Mouse (Mus musculus): ENCODE results near the gene Gm9044. TPM values are rescaled to one million over a fixed set of nuclear protein-coding genes. Genes with fewer than 3 reads are reported as not detected.
A peak's percentile ranks its signal among the peaks of the same experiment; 100 is the strongest.
"Not testable (repeated sequence)": the region's sequence is repeated elsewhere in the genome, so short reads cannot be mapped to it uniquely, and the experiment has no call there.

Gene Gm9044
- polyA plus RNA-seq (2016; fragmentation: Nextera tagmentation; extraction: Ambion mirVana), result not detected in 2 replicates

DNA sequence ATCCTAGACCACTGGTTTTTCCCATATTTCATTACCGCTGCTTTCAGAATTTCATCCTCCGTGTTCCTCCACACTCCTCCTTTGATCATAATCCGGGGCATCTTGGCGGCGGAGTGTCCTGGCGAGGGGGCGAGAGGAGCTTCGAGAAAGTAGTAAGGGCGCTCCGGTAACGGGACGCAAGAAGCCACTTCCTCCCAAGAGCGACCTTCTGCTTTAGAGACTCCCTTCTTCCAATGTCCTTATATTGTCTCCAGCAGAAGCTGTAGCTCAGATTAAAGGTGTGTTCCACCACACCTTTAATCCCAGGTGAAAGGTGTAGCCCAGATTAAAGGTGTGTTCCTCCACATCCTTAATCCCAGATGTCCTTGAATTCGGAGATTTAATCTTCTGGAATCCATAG is at the start of gene Gm9044:
Gene Gm9044, minus strand, starts transcription at position 101 of the 400 bp plus-strand sequence.
- H3K36me3 ChIP-seq; H3K4me3 ChIP-seq; DNase-seq (ENCODE audit: low spot score); H3K27me3 ChIP-seq (ENCODE audit: low read depth, poor library complexity, severe bottlenecking); H3K4me1 ChIP-seq; H3K9me3 ChIP-seq (replicated peaks); H3K27ac ChIP-seq (replicated peaks): not testable (repeated sequence)
- WGBS, result no CpG with 5 or more reads among the region's 14 CpGs

DNA sequence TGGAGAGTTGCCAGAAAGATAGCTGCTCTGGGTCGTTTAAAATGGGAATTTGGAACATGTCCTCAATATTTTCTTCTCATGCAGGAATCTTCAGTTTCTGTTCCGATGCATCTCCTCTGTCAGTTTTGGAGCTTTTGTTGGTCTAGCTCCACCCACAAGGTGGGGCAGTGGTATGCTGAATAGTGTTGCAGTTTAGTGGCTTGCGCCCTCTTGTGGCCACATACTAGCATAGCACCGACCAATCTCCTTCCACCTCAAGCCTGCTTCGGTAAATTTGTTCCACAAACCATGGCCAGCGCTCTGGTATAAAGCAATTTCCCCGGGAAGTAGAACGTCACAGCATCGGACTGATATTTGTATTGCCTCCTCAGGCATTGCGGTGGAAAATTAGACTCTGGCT is 38.2 kb upstream of the Gm9044 start:
- peak; percentile 82 for DNase-seq (ENCODE audit: low spot score)
- 19% methylated on average over 10 of the region's 10 CpGs for WGBS
- Histone ChIP-seq H3K36me3 (no peaks in the 10 kb centered on the region), H3K9me3 (replicated peaks) (0 out of 2 replicates have a peak, but pooled peaks cover 4% of the 10 kb centered on the region), H3K27ac (replicated peaks) (no peak overlapping the region), H3K4me1 (no peaks in the 10 kb centered on the region), H3K27me3 (ENCODE audit: low read depth, poor library complexity, severe bottlenecking) (no peaks in the 10 kb centered on the region), H3K4me3 (peak overlapping the region; percentile 16; the same call in 1 of the 2 replicates)

- Histone ChIP-seq H3K4me3 (no peak overlapping the region), H3K36me3 (no peaks in the 10 kb centered on the region), H3K27me3 (ENCODE audit: low read depth, poor library complexity, severe bottlenecking) (no peaks in the 10 kb centered on the region), H3K9me3 (replicated peaks) (0 out of 2 replicates have a peak, but pooled peaks cover 4% of the 10 kb centered on the region), H3K4me1 (no peaks in the 10 kb centered on the region), H3K27ac (replicated peaks) (no peak overlapping the region)
- DNase-seq (ENCODE audit: low spot score), result no peak
- 88% methylated on average over 9 of the region's 9 CpGs for WGBS
Observed at GRCm38 (mm10) chr10:118369518-118369917, 37.3 kb upstream of the Gm9044 start.

GRCm38 (mm10) chr10:118354005-118354404 is 21.8 kb upstream of the Gm9044 start, which contains the start of gene Gm9049:
TSS of gene Gm9049 (minus strand) at chr10:118354105.
- not testable (repeated sequence) for DNase-seq (ENCODE audit: low spot score); H3K4me3 ChIP-seq; H3K4me1 ChIP-seq; H3K27me3 ChIP-seq (ENCODE audit: low read depth, poor library complexity, severe bottlenecking); H3K9me3 ChIP-seq (replicated peaks); H3K36me3 ChIP-seq; H3K27ac ChIP-seq (replicated peaks)
- 67% methylated on average over 1 of the region's 11 CpGs for WGBS

DNA sequence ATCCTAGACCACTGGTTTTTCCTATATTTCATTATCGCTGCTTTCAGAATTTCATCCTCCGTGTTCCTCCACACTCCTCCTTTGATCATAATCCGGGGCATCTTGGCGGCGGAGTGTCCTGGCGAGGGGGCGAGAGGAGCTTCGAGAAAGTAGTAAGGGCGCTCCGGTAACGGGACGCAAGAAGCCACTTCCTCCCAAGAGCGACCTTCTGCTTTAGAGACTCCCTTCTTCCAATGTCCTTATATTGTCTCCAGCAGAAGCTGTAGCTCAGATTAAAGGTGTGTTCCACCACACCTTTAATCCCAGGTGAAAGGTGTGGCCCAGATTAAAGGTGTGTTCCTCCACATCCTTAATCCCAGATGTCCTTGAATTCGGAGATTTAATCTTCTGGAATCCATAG is 16.4 kb upstream of the Gm9044 start, which contains the start of gene Gm9048:
Gene Gm9048, minus strand, starts transcription at position 101 of the 400 bp plus-strand sequence.
- H3K4me3 ChIP-seq; H3K27me3 ChIP-seq (ENCODE audit: low read depth, poor library complexity, severe bottlenecking); H3K27ac ChIP-seq (replicated peaks); H3K4me1 ChIP-seq; H3K36me3 ChIP-seq; H3K9me3 ChIP-seq (replicated peaks); DNase-seq (ENCODE audit: low spot score): not testable (repeated sequence)
- 67% methylated on average over 1 of the region's 14 CpGs for WGBS

GRCm38 (mm10) chr10:118343155-118343554 is 10.9 kb upstream of the Gm9044 start, which contains the start of gene Gm9046:
TSS of gene Gm9046 (minus strand) at chr10:118343255.
- WGBS, result no CpG with 5 or more reads among the region's 14 CpGs
- H3K9me3 ChIP-seq (replicated peaks); H3K36me3 ChIP-seq; DNase-seq (ENCODE audit: low spot score); H3K4me3 ChIP-seq; H3K4me1 ChIP-seq; H3K27ac ChIP-seq (replicated peaks); H3K27me3 ChIP-seq (ENCODE audit: low read depth, poor library complexity, severe bottlenecking): not testable (repeated sequence)

DNA sequence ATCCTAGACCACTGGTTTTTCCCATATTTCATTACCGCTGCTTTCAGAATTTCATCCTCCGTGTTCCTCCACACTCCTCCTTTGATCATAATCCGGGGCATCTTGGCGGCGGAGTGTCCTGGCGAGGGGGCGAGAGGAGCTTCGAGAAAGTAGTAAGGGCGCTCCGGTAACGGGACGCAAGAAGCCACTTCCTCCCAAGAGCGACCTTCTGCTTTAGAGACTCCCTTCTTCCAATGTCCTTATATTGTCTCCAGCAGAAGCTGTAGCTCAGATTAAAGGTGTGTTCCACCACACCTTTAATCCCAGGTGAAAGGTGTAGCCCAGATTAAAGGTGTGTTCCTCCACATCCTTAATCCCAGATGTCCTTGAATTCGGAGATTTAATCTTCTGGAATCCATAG is 5.5 kb upstream of the Gm9044 start, which contains the start of gene Gm9045:
Gene Gm9045, minus strand, starts transcription at position 101 of the 400 bp plus-strand sequence.
- H3K27ac ChIP-seq (replicated peaks); H3K27me3 ChIP-seq (ENCODE audit: low read depth, poor library complexity, severe bottlenecking); H3K36me3 ChIP-seq; DNase-seq (ENCODE audit: low spot score); H3K9me3 ChIP-seq (replicated peaks); H3K4me3 ChIP-seq; H3K4me1 ChIP-seq: not testable (repeated sequence)
- WGBS, result no CpG with 5 or more reads among the region's 14 CpGs

DNA sequence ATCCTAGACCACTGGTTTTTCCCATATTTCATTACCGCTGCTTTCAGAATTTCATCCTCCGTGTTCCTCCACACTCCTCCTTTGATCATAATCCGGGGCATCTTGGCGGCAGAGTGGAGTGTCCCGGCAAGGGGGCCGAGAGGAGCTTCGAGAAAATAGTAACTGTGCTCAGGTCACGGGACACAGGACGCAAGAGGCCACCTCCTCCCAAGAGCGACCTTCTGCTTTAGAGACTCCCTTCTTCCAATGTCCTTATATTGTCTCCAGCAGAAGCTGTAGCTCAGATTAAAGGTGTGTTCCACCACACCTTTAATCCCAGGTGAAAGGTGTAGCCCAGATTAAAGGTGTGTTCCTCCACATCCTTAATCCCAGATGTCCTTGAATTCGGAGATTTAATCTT is 5.3 kb downstream of the Gm9044 start, which contains the start of gene Gm9040:
Gene Gm9040, minus strand, starts transcription at position 101 of the 400 bp plus-strand sequence.
- DNase-seq (ENCODE audit: low spot score); H3K4me1 ChIP-seq; H3K36me3 ChIP-seq; H3K4me3 ChIP-seq; H3K27me3 ChIP-seq (ENCODE audit: low read depth, poor library complexity, severe bottlenecking); H3K27ac ChIP-seq (replicated peaks); H3K9me3 ChIP-seq (replicated peaks): not testable (repeated sequence)
- WGBS, result no CpG with 5 or more reads among the region's 11 CpGs

DNA sequence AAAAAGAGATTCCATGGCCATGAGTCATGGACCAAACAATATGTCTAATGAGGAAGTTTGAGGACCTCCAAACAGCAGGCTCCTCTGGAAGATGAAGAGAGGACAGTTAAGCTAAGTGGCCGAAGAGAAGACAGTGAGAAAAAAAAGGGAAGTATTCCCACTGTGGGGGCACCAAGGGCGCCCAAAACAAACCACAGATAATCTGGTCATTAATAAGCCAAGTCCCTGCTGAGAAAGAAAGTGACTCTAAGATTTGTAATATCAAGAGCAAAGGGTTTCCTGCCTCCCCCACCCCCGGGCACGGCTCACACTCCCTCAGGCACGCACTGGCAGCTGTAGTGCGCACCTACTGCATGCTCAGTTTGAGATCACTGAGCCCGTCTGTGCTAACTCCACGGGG is 13.2 kb downstream of the Gm9044 start:
- Histone ChIP-seq H3K36me3 (no peaks in the 10 kb centered on the region), H3K27ac (replicated peaks) (no peak overlapping the region), H3K4me1 (no peaks in the 10 kb centered on the region), H3K27me3 (ENCODE audit: low read depth, poor library complexity, severe bottlenecking) (no peaks in the 10 kb centered on the region), H3K9me3 (replicated peaks) (no peaks in the 10 kb centered on the region), H3K4me3 (no peak overlapping the region)
- 87% methylated on average over 8 of the region's 8 CpGs for WGBS
- DNase-seq (ENCODE audit: low spot score), result no peak

GRCm38 (mm10) chr10:118302133-118302532 is 30.1 kb downstream of the Gm9044 start:
- H3K27me3 ChIP-seq (ENCODE audit: low read depth, poor library complexity, severe bottlenecking); H3K4me1 ChIP-seq; H3K27ac ChIP-seq (replicated peaks); DNase-seq (ENCODE audit: low spot score); H3K9me3 ChIP-seq (replicated peaks); H3K36me3 ChIP-seq; H3K4me3 ChIP-seq: not testable (repeated sequence)
- WGBS, result 38% methylated on average over 2 of the region's 2 CpGs

GRCm38 (mm10) chr10:118294938-118295337 is 37.3 kb downstream of the Gm9044 start, which contains the start of gene Iltifb:
TSS of gene Iltifb (minus strand) at chr10:118295038.
- H3K4me1 ChIP-seq, result no peaks in the 10 kb centered on the region
- H3K9me3 ChIP-seq (replicated peaks), result no peaks in the 10 kb centered on the region

DNA sequence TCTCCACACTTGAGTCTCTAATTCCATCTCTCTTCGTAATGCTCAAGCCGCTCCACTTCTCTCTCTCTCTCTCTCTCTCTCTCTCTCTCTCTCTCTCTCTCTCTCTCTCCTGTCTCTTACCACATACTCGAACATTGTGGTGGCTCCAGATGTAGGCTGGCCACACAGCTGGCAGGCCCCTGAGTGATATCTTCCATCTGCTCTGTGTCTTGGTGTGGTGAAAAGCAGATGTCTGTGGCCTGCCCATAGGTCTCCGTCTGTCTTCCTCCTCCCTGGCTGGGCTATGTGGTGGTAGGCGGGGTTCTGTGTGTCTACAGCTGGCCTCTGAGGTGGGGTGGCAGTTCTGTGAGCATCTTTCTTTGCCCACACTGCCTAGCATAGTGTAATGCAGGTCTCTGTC is 49.2 kb downstream of the Gm9044 start:
- H3K36me3 ChIP-seq; DNase-seq (ENCODE audit: low spot score); H3K4me3 ChIP-seq; H3K27me3 ChIP-seq (ENCODE audit: low read depth, poor library complexity, severe bottlenecking); H3K4me1 ChIP-seq; H3K9me3 ChIP-seq (replicated peaks); H3K27ac ChIP-seq (replicated peaks): not testable (repeated sequence)
- WGBS, result 100% methylated on average over 2 of the region's 5 CpGs

More at GRCm38 (mm10) chr10:118294938-118295337, 37.3 kb downstream of the Gm9044 start, which contains the start of gene Iltifb:
- Histone ChIP-seq H3K4me3 (no peak within 1 kb of the TSS), H3K27me3 (ENCODE audit: low read depth, poor library complexity, severe bottlenecking) (no peaks in the 10 kb centered on the region), H3K36me3 (no peaks in the 10 kb centered on the region), H3K27ac (replicated peaks) (no peak within 1 kb of the TSS)
- 96% methylated on average over 6 of the region's 6 CpGs for WGBS
- no peak for DNase-seq (ENCODE audit: low spot score)

DNA sequence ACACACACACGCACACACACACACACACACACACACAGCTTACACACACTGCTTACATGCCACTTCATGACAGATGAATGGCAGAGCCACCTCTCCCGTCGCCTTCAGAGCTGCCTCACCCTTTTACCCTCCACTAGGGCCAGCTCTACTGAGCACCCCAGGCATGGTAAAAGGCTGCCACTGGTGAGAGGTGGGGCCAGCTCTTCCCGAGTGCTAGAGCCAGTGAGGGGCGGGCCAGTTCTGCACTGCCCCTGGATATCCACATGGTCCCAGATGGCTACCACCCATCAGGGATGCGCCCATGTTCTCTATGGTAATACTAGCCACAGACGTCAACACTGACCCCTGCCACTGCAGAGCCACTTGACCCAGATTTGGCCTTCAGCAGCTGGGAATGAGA is 49.6 kb downstream of the Gm9044 start:
- H3K27me3 ChIP-seq (ENCODE audit: low read depth, poor library complexity, severe bottlenecking); DNase-seq (ENCODE audit: low spot score); H3K36me3 ChIP-seq; H3K4me1 ChIP-seq; H3K27ac ChIP-seq (replicated peaks); H3K9me3 ChIP-seq (replicated peaks); H3K4me3 ChIP-seq: not testable (repeated sequence)
- WGBS, result 82% methylated on average over 7 of the region's 7 CpGs

All from midbrain, embryonic 10.5 days (tissue).